ENCODE assay signal across 8 mouse cellular contexts in genomic region chr2:93454817-93455591, GRCm38 (mm10). TPM values are rescaled to one million over a fixed set of nuclear protein-coding genes. Genes with fewer than 3 reads are reported as not detected.
DNase-seq lines count a peak whose midpoint lies in the region; ATAC-seq and TF ChIP-seq lines count a peak whose summit lies in the region.

No protein-coding gene starts in this region.

- TF ChIP-seq CTCF in midbrain, postnatal 0 days (IDR thresholded peaks at IDR 0.05), result no peak

- ATAC-seq in midbrain, postnatal 0 days (ENCODE audit: low FRiP score), result no peak

- no peak overlapping the region for H3K9ac ChIP-seq in midbrain, postnatal 0 days (replicated peaks; ENCODE audit: low read length, poor library complexity, severe bottlenecking)

- DNase-seq in gastrocnemius, postnatal 10 days, result peak; percentile 44
- DNase-seq in gastrocnemius, postnatal 14 days, result no peak
- DNase-seq in MN1 (ENCODE audit: low spot score), result peak; percentile 50
- DNase-seq in kidney, adult 8-10 months, result peak; percentile 80 to 86
- DNase-seq in lung, postnatal 4 days, result peak; percentile 42 to 72
- no peak for DNase-seq in midbrain, postnatal 0 days (ENCODE audit: low spot score)
- no peak for DNase-seq in ovary, postnatal 14 days (ENCODE audit: low spot score)
- DNase-seq in left cerebral cortex, adult 9 months (ENCODE audit: low spot score in 2 of 2), result no peak

- H3K4me1 ChIP-seq in midbrain, postnatal 0 days (ENCODE audit: insufficient read depth, low read length), result no peaks in the 10 kb centered on the region

- H3K36me3 ChIP-seq in midbrain, postnatal 0 days (ENCODE audit: insufficient read depth, low read length), result no peaks in the 10 kb centered on the region

- H3K4me3 ChIP-seq in midbrain, postnatal 0 days (ENCODE audit: low read depth, low read length), result no peak overlapping the region

- WGBS in midbrain, postnatal 0 days, result 85% methylated on average over 3 of the region's 3 CpGs

- intact Hi-C loops in gastrocnemius, postnatal 14 days (cut with DNase I; ENCODE audit: low total_unique reads), result no loop called here

- H3K9me3 ChIP-seq in midbrain, postnatal 0 days (ENCODE audit: low read length), result no peaks in the 10 kb centered on the region

- no peak overlapping the region for H3K27ac ChIP-seq in midbrain, postnatal 0 days (ENCODE audit: low read depth, low read length)

- H3K27me3 ChIP-seq in midbrain, postnatal 0 days (ENCODE audit: insufficient read depth, low read length), result no peaks in the 10 kb centered on the region

- no peak overlapping the region for H3K4me2 ChIP-seq in midbrain, postnatal 0 days (ENCODE audit: low read depth, low read length, poor library complexity, severe bottlenecking)

RNA-seq across cellular contexts. Expression of gene Cd82, which starts 7.9 kb away (rescaled TPM):
- total RNA-seq in gastrocnemius, postnatal 10 days (2021), result 10 to 100 TPM; 36.7 to 43.8 TPM
- total RNA-seq in gastrocnemius, postnatal 14 days (2021), result 10 to 100 TPM; 15.6 to 26.3 TPM
- 9.2 and 11.4 TPM in 2 replicates for total RNA-seq in midbrain, postnatal 0 days (2014; rRNA removed)
- polyA plus RNA-seq in midbrain, postnatal 0 days (2015; fragmentation: Nextera tagmentation; extraction: Ambion mirVana), result 14.5 and 14.8 TPM in 2 replicates

Comparison
In these comparisons a context has a peak if more than half of its experiments do, and no peak if none do; other contexts are left out.
1. DNase-seq: peak in gastrocnemius, postnatal 10 days (single experiment), MN1 (single experiment), kidney, adult 8-10 months (2 of 2) and lung, postnatal 4 days (2 of 2); none in gastrocnemius, postnatal 14 days (single experiment), midbrain, postnatal 0 days (single experiment), ovary, postnatal 14 days (single experiment) and left cerebral cortex, adult 9 months (0 of 2).